ENCODE assay signal across 17 mouse cellular contexts in the genomic region with DNA sequence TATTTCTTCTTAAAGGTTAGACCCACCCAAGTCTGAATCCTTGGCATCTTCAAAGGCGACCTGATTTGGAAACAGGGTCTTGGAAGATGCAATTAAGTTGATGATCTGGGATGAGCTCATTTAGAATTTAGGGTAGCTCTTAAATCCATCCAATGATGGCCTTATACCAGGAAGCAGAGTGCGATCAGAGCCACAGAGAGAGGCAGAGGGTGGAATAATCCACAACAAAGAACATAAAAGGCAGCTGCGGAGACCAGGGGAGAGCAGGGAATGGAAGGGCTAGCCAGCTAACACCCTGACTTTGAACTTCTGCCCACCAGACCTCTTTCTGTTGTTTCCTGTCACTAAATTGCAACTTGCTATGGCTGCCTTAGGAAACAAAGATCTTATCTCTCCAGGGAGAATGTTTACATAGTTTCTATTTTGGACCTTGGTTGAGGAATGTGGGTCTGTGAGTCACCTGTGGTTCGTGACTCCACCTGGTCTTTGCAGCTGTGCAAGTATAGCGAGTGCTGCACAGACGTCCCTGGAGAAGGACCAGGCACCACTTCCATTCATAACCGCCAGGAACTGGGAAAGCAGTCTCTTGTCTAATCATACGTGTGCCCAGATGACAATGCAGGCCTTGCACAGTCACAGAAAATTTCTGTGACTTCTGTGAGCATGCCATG.
DNase-seq lines count a peak whose midpoint lies in the region; ATAC-seq and TF ChIP-seq lines count a peak whose summit lies in the region.
"Had no signal": no experiment of that assay in that cellular context is flagged by ENCODE, and none has a peak within 500 bp of the region (broad histone marks: within the 10 kb centered on the region; RNA-seq: fewer than 3 reads in every experiment).

No protein-coding gene starts in this region.

- no peak for ATAC-seq in limb, embryonic 14.5 days (ENCODE audit: low FRiP score, low read depth)
- ATAC-seq in intestine, embryonic 16.5 days, result peak; percentile 68; the same call in 1 of the 2 replicates
- no peak for ATAC-seq in forebrain, embryonic 12.5 days (ENCODE audit: low FRiP score)
- ATAC-seq: forebrain, embryonic 14.5 days; hindbrain, embryonic 16.5 days had no signal

- H3K4me2 ChIP-seq in limb, embryonic 14.5 days (replicated peaks; ENCODE audit: low read depth, low read length, severe bottlenecking), result no peak overlapping the region
- no peak overlapping the region for H3K4me2 ChIP-seq in intestine, embryonic 16.5 days (ENCODE audit: low read depth, low read length)
- H3K4me2 ChIP-seq in forebrain, embryonic 12.5 days, result no peak overlapping the region
- H3K4me2 ChIP-seq: embryonic facial prominence, embryonic 12.5 days; heart, embryonic 15.5 days; liver, embryonic 11.5 days had no signal

- H3K4me1 ChIP-seq in limb, embryonic 14.5 days (ENCODE audit: control insufficient read depth, insufficient read depth, low read length), result no peaks in the 10 kb centered on the region
- H3K4me1 ChIP-seq in limb, embryonic 10.5 days, result peaks cover 4% of the 10 kb centered on the region
- H3K4me1 ChIP-seq in intestine, embryonic 16.5 days (ENCODE audit: control insufficient read depth, insufficient read depth, low read length), result peaks cover 6% of the 10 kb centered on the region
- H3K4me1 ChIP-seq in forebrain, embryonic 12.5 days, result no peaks in the 10 kb centered on the region
- H3K4me1 ChIP-seq: embryonic facial prominence, embryonic 12.5 days had no signal

- peak; percentile 10 for DNase-seq in limb, embryonic 14.5 days (ENCODE audit: low spot score)
- no peak for DNase-seq in limb, embryonic 10.5 days (ENCODE audit: low spot score)
- DNase-seq in 3T3-L1 (ENCODE audit: low read depth, low spot score), result peak; percentile 78
- DNase-seq in adrenal gland, postnatal 10 days, result no peak
- DNase-seq in kidney, postnatal 36 days, result no peak
- DNase-seq: cerebellum, postnatal 25 days; gastrocnemius, postnatal 36 days; kidney, postnatal 14 days had no signal

- no peak overlapping the region for H3K4me3 ChIP-seq in limb, embryonic 14.5 days (replicated peaks; ENCODE audit: low read length)
- H3K4me3 ChIP-seq in limb, embryonic 10.5 days, result no peak overlapping the region
- H3K4me3 ChIP-seq in C2C12 (ENCODE audit: insufficient read depth, poor library complexity, severe bottlenecking), result no peak overlapping the region
- no peak overlapping the region for H3K4me3 ChIP-seq in intestine, embryonic 16.5 days (ENCODE audit: low read length)
- no peak overlapping the region for H3K4me3 ChIP-seq in forebrain, embryonic 12.5 days (replicated peaks)
- H3K4me3 ChIP-seq: embryonic facial prominence, embryonic 12.5 days; heart, embryonic 15.5 days had no signal

- no peak for TF ChIP-seq POLR2A in limb, embryonic 14.5 days (IDR thresholded peaks at IDR 0.05; ENCODE audit: borderline replicate concordance, extremely low read depth, insufficient read depth, insufficient read length)

- no peak for TF ChIP-seq CTCF in C2C12 (IDR thresholded peaks at IDR 0.05; ENCODE audit: control insufficient read depth, insufficient read depth, insufficient read length)

- H3K79me3 ChIP-seq in C2C12 (ENCODE audit: low read depth), result peaks cover 4% of the 10 kb centered on the region

- no peak overlapping the region for H3K27ac ChIP-seq in limb, embryonic 14.5 days (replicated peaks; ENCODE audit: low read depth, low read length)
- no peak overlapping the region for H3K27ac ChIP-seq in limb, embryonic 10.5 days
- H3K27ac ChIP-seq in intestine, embryonic 16.5 days (ENCODE audit: low read length), result no peak overlapping the region
- H3K27ac ChIP-seq in forebrain, embryonic 12.5 days, result no peak overlapping the region
- H3K27ac ChIP-seq: embryonic facial prominence, embryonic 12.5 days; heart, embryonic 15.5 days had no signal

- 63% methylated on average over 8 of the region's 8 CpGs for WGBS in limb, embryonic 14.5 days
- WGBS in limb, embryonic 10.5 days, result 79% methylated on average over 8 of the region's 8 CpGs
- 52% methylated on average over 8 of the region's 8 CpGs for WGBS in intestine, embryonic 16.5 days
- 88% methylated on average over 8 of the region's 8 CpGs for WGBS in forebrain, embryonic 12.5 days

- H3ac ChIP-seq in C2C12 (ENCODE audit: control insufficient read depth, insufficient read length, low read depth), result no peak overlapping the region

- H3K79me2 ChIP-seq in C2C12 (ENCODE audit: control insufficient read depth, insufficient read depth), result peaks cover 67% of the 10 kb centered on the region

- H3K36me3 ChIP-seq in limb, embryonic 14.5 days (ENCODE audit: control insufficient read depth, insufficient read depth, low read length), result no peaks in the 10 kb centered on the region
- no peaks in the 10 kb centered on the region for H3K36me3 ChIP-seq in limb, embryonic 10.5 days
- no peaks in the 10 kb centered on the region for H3K36me3 ChIP-seq in C2C12 (ENCODE audit: control insufficient read depth, insufficient read depth)
- H3K36me3 ChIP-seq in intestine, embryonic 16.5 days (ENCODE audit: control insufficient read depth, insufficient read depth, low read length), result no peaks in the 10 kb centered on the region
- H3K36me3 ChIP-seq in forebrain, embryonic 12.5 days (replicated peaks), result no peaks in the 10 kb centered on the region
- H3K36me3 ChIP-seq: embryonic facial prominence, embryonic 12.5 days; G1E; heart, embryonic 15.5 days had no signal

- no peaks in the 10 kb centered on the region for H3K27me3 ChIP-seq in limb, embryonic 14.5 days (ENCODE audit: control insufficient read depth, insufficient read depth, low read length)
- H3K27me3 ChIP-seq in limb, embryonic 10.5 days (ENCODE audit: low read depth, poor library complexity, severe bottlenecking), result no peaks in the 10 kb centered on the region
- H3K27me3 ChIP-seq in C2C12 (ENCODE audit: control insufficient read depth, insufficient read depth, insufficient read length), result no peaks in the 10 kb centered on the region
- no peaks in the 10 kb centered on the region for H3K27me3 ChIP-seq in intestine, embryonic 16.5 days (replicated peaks; ENCODE audit: control insufficient read depth, insufficient read depth, low read length)
- H3K27me3 ChIP-seq in forebrain, embryonic 12.5 days, result no peaks in the 10 kb centered on the region
- H3K27me3 ChIP-seq: embryonic facial prominence, embryonic 12.5 days; heart, embryonic 15.5 days had no signal

- H3K9me3 ChIP-seq in limb, embryonic 14.5 days (ENCODE audit: control insufficient read depth, low read length), result no peaks in the 10 kb centered on the region
- H3K9me3 ChIP-seq in limb, embryonic 10.5 days (replicated peaks), result no peaks in the 10 kb centered on the region
- H3K9me3 ChIP-seq in intestine, embryonic 16.5 days (ENCODE audit: control insufficient read depth, low read length), result peaks cover 4% of the 10 kb centered on the region; the same call in 1 of the 2 replicates
- no peaks in the 10 kb centered on the region for H3K9me3 ChIP-seq in forebrain, embryonic 12.5 days
- H3K9me3 ChIP-seq: embryonic facial prominence, embryonic 12.5 days; heart, embryonic 15.5 days had no signal

- no peak overlapping the region for H3K9ac ChIP-seq in limb, embryonic 14.5 days (ENCODE audit: low read depth, low read length, severe bottlenecking)
- H3K9ac ChIP-seq in intestine, embryonic 16.5 days (ENCODE audit: low read depth, low read length), result no peak overlapping the region
- H3K9ac ChIP-seq in forebrain, embryonic 12.5 days, result no peak overlapping the region
- H3K9ac ChIP-seq: embryonic facial prominence, embryonic 12.5 days; heart, embryonic 15.5 days had no signal

TF ChIP-seq in C2C12, 6 proteins besides CTCF, POLR2A, EP300 and RAD21:
- TF ChIP-seq CEBPB (IDR thresholded peaks at IDR 0.05; ENCODE audit: low read depth), result peak; percentile 8
- no peak for TF ChIP-seq USF1 (IDR thresholded peaks at IDR 0.05; ENCODE audit: low read depth)
- TF ChIP-seq MYOD1 (IDR thresholded peaks at IDR 0.05; ENCODE audit: control insufficient read depth, insufficient read length, low read depth), result peak; percentile 91
- TF ChIP-seq FOSL1 (IDR thresholded peaks at IDR 0.05; ENCODE audit: insufficient read depth, low read length, poor library complexity, severe bottlenecking), result peak; percentile 81
- peak; percentile 61 for TF ChIP-seq MAX (IDR thresholded peaks at IDR 0.05)

Comparison
In these comparisons a context has a peak if more than half of its experiments do, and no peak if none do; other contexts are left out.
1. DNase-seq: peak in limb, embryonic 14.5 days (single experiment) and 3T3-L1 (single experiment); none in limb, embryonic 10.5 days (single experiment), adrenal gland, postnatal 10 days (single experiment) and kidney, postnatal 36 days (0 of 2).